Mouse (Mus musculus) layer of hippocampus, postnatal 14 days (tissue): Measurements from ENCODE around the gene Prph. TPM values are rescaled to one million over a fixed set of nuclear protein-coding genes. Genes with fewer than 3 reads are reported as not detected.
"Not testable (repeated sequence)": the region's sequence is repeated elsewhere in the genome, so short reads cannot be mapped to it uniquely, and the experiment has no call there.

Experiments used
- DNase-seq, 2 experiments: peaks; one replicate each; pipeline ENCODE4 v3.0.0; 2021 to 2022; ENCODE audit warnings: low spot score in 2 of 2, mixed read lengths in 1 of 2
- total RNA-seq, 2 experiments: library from RNA; stranded (reverse); gene quantifications; 2 replicates each; pipeline ENCODE4 v1.2.3; 2021

The Prph gene
- total RNA-seq, 2 experiments from 2014 or later = 3.7 to 5.1 TPM

DNA sequence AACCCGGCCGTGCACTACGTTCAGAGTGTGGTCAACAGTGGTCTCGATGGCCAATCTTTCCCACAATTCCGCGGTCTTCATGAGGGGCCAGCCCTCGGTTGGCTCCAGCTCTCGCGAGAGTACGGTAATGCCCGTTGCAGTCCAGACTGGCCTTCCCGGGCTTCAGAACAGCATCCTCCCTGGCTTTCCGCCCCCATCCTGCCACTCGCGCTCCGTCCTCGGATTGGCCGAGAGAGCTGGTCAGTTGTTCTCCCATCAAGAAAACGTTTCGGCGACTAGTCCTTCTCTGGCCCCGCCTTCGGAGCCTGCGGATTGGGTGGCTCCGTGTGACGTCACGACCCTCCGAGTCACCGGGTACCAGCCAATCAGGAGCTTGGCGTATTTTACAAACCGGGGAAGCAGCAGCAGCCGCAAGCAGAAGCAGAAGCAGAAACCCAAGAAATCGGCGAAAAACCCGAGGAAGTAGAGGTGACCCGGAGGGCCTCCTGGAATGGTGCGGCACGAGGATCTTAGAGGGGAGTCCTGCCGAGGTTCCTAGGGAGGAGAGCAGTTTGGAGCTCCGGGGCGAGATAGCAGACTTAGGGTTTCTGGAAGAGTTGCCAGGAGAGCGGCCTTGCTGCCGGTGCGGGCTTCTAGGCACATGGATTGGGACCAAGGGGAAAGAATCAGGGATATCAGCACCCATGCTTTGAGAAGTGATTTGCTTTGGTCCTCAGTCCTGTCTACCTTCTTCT is 19.8 kb downstream of the Prph start:
- DNase-seq = peak; percentile 98 to 99

DNA sequence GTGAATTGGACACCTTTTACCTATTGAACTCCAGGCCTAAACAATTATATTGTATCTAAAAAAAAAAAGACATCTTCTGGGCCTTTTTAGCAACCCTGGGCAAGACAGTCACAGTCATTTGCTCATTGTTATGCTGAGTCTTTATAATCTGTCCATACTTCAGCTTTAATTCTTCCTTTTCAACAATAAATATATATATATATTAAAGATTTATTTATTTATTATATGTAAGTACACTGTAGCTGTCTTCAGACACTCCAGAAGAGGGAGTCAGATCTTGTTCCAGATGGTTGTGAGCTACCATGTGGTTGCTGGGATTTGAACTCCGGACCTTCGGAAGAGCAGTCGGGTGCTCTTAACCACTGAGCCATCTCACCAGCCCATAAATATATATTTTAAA is 21.0 kb downstream of the Prph start:
- DNase-seq = not testable (repeated sequence)

DNA sequence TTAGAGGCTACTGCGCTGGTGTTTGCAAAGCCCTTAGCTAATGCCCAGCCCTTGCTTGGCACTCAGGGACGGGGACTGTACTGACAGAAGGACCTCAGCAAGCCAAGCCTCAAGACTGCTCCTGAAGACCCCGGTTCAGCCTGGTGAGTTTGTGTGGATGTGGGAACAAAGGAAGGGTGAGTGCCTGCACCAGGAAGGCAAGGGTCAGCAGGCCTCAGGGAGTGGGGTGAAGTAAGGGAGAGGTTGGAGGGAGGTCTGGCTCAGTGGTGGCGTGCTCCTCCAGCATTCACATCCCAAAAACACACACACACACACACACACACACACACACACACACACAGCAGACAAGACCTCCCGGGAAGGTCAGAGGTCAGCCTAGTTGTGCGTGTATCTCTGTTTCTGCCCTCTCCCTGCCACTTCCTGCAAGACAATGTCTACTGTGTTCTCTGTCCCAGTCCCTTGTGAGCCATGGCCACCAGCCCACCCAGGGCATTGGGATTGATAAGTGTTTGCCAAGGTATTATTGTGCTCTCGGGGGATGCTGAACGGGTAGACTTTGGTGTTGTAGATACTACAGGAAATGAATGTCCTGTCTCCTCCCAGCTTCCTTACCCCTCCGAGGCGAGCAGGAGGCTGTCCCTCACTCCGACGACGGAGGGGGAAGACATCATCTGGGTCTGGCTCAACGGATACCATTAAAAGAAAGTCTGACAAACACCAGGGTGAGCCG is 23.4 kb downstream of the Prph start:
- DNase-seq = no peak

DNA sequence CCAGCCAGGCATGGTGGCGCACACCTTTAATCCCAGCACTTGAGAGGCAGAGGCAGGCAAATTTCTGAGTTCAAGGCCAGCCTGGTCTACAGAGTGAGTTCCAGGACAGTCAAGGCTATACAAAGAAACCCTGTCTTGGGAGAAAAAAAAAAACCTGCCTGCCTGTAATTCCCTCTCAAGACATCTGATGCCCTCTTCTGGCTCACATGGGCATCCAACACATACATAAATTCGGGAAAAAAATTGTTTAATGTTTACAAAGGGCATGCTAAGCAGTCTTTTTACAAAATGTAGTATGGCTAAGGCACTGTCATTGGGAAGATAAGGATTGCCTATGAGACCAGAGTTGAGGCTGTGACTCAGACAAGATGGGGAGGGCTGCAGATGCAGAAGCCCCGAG is 24.8 kb downstream of the Prph start:
- DNase-seq = no peak

DNA sequence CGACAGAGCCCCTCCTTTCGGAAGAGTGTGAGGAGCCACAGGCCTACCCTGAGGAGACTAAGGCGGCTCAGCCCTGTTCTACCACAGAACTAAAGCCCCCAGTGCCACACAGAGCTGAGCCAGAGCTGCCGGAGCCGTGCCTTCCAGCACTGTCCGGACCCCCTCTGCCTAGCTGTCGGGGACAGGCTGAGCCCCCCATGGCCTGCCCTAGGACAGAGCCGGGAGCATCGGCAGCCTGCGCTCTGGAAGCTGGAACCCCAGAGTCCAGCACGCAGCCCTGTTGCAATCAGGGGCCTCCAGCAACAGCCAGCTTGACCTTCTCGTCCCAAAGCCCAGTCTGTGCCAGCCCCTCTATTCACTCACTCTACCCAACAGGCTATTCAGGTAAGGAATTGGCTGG is 27.3 kb downstream of the Prph start:
- no peak for DNase-seq

DNA sequence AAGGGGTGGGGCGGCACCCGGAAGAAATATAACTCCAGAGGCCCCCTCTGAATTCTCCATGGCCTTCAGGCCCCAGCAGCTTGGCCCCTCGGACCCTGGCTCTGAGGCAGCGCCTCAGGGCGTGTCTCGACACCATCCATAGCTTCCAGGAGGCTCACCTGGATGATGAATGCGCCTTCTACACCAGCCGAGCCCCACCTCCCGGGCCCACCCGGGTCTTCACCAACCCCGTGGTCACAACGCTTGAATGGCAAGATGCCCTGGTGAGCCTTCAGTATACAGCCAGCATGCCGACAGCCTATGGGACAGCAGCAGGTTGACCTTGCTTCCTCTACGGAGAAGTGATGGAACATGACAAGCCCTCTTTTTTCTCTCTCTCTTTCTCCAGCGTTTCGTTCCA is 27.9 kb downstream of the Prph start:
- no peak for DNase-seq

DNA sequence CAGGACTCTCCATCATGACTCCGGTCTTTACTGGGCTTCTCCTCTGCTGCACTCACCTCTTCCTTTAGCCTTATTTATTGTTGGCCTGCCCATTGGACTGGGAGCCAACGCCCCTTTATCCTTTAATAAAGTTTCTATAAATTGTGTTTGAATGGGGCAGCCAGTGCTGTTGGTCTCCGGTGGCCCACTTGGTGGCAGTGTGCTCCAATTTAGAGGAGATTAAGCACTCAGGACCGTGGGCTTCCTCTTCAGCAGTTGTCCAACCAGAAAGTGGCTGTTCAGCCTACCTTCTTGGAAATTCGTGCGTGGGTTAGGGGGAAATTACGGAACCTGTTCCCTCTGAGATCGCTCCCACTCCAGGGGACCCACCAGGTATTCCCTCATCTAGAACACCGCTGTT is 28.3 kb downstream of the Prph start:
- DNase-seq = peak in 1 of 2 experiments; percentile 49

DNA sequence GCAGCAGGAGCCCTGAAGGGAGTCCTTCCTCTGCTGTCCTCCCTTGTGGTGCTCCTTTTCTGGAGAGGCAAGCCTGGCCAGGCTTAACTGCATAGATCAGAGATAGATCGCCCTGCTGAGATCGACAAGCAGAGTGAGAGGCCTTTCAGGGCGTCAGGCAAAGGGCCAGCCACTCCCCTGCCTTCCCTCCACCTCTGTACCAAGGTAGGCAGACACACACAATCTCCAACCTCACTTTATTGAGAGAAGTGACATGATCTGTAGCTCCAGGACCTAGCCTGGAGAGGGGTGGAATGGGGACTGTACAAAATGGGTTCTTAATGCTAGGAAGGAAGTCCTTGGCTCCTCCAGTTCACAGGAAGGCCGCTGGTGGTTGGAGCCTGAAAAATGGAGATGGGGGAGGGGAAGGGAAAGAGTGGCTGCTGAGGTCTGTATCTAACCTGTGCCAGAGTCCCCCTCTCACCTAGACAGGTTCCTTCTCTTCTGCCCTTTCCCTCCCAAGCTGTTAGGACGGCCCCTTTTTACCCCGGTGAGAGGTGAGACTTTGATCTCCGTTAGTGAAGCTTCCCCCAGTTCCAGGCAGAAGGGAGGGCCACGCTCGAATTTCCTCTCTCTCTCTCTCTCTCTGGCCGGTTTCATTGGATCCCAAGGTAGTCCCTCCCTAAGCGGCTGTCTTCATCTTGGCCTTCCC is 29.0 kb downstream of the Prph start:
- DNase-seq = no peak

DNA sequence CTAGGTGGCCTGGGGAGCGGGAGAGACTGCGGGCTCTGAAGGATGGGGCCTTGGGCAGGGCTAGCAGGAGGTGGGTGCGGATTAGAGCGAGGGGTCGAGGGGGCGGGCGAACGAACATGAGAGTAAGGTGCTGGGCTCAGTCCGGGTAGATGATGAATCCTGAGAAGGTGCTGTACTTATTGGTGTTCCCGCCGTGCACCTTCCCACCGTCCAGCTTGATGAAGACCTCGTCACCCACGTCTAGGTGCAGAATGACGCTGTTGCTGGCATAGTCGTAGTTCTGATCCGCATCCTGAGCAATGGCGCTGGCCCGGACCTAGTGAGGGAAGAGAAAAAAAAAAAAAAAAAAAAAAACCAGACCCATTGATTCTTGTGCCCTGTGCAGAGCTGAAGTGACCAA is 29.6 kb downstream of the Prph start:
- no peak for DNase-seq

DNA sequence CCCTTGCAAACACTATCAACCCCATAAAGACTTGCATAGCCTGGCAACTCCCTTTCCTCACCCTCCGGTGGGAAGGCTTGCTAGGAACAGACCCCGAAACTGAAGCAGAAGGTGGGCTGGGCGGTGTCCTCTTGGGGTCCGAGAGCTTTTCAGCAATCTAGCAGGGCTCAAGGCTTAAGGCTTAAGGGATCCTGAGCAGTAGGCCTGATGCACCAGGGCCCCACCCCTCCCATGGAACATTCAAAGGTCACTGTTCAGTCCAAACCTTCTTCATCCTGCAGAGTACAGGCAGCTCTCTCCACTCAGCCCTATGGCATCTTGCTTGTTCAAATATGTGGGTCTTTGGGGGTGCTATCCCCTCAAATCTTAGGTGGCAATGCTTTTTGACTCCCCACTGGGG is 31.0 kb downstream of the Prph start:
- DNase-seq = no peak

DNA sequence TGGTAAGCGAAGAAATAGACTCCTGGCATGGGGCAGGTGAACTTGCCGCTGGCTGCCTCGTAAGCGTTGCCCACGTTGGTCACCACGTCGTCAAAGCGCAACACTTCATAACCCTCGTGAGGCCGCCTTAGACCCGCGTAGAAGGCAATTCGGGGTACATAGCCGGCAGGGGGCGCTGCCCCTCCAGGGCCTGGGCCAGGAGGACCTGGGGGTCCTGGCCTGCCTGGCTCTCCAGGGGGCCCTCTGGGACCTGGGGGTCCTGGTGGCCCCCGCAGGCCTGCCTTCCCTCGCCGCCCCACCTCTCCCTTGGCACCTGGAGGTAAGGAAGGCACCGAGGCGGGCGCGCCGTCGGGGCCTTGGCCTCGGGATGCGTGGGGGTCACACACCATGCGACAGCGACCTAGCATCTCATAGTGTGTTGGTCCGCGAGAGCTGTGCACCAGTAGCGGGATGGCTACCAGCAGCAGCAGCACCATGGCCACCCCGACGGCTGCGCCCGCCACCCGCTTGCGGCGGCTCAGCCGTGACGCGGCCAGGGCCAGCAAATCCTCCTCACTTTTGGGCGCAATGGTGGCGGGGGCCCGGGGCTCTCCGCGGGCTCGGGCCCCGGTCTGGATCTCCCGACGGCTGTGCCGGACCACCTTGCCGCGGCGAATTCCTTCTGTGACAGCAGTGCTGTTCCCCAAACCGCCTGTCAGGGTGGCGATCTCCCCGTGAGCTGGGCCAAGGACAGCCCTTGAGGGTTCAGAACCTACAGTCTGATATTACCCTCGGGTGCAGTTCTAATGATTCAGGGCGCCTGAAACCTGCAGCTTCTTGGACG is 32.5 kb downstream of the Prph start, which contains the start of gene C1ql4:
C1ql4 (minus strand) TSS at position 565 of the 823 bp plus-strand sequence.
- DNase-seq = no peak

DNA sequence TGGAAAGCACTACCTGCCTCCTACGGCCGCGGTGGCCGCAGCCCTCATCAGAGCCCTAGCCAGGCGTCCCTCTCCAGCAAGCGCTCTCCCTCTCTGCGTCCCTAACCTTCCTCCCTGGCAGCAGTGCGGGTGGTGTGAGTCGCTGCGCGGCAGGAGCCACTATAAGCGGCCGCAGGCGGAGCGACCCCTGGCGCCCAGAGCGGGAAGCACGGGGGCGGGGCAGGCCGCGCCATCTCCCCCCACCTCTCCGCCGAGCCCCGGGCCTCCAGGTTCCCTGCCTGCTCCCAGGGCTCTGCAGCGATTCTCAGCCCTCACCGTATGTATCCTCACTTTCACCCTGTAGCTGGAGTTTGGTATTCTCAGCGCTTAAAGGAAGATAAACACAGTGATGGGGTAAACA is 33.3 kb downstream of the Prph start:
- peak in 1 of 2 experiments; percentile 29 for DNase-seq

DNA sequence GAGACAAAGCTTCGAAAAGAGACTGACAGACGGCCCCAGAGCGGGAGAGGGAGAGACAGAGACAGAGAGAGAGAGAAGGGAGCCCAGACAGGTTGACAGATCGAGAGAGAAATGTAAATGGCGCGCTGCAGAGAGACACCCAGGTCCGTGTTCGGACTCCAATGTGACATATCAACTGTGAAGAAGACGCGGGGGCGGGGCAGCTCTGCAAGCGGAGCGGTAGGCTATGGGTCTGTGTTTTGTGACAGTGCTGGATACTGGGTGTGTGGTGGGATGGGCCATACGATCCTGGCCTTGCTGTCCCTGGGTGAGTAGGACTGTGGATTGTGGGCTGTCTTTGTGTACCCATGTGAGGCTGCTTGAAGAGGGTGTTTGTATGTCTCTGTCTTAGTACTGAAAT is 34.1 kb downstream of the Prph start:
- no peak for DNase-seq

DNA sequence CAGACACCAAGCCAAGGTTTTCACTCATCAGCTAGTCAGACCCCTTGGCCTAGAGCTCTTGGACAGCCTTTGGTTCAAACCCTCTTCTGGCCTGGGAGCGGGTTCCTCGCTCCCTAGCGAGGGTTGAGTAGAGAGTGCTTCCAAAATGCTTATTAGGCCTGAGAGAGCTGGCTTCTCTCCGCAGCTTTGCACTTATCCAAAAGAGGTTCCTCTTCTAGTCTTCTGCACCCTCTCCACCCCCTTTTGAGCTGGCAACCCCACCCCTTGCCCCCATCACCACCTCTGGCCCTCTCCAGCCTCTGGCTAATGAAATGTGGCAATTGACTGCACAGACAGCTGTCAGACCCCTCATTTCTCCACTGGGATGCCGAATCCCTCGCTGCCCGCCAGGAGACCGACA is 37.9 kb downstream of the Prph start, which contains the start of gene Dnajc22:
Dnajc22 (plus strand) TSS at position 301 of the 400 bp plus-strand sequence.
- DNase-seq = no peak

DNA sequence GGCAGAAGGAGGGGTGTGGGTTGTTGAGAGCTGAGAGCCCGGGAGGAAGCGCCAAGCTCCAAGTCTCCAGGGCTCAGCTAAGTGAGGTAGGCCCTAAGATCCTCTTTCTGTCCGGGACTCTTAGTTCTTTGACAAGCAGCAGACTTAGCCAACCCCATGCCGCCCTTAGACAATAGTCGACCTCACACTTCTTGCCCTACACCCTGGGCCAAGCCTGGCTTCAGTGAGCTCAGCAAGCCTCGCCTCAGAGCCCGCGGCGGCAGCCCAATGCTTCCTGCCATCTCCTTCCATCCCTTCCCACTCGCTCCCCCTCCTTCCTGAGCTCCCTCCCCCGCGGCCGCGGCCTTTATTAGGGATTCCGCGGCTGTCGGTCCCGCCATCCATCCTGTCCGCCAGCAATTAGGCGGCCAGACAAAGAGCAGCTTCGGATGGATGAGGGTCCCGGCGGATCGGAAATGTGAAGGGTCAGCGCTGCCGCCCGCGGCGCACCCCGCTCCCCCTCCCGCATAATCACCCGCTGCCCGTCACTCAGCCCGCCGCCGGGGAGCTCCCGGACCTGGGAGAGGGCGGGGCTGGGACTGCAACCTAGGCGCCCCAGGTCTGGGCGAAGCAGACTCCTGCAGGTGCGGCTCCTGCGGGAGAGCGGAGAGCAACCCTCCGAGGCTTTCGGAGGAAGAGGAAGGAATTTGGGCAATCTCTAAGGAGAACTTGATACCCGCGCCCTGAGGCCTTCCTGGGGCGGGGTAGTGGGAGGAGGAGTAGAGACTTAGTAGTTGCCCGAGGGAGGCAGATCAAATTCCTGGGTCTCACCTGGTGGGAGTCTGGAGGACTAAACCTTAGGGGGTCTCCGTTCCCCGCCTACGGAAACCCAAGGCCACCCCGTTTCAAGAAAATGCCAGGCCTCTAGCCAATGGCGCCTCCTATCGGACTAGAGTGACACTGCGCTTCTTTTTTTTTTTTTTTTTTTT is 38.6 kb downstream of the Prph start:
- peak; percentile 23 to 31 for DNase-seq

DNA sequence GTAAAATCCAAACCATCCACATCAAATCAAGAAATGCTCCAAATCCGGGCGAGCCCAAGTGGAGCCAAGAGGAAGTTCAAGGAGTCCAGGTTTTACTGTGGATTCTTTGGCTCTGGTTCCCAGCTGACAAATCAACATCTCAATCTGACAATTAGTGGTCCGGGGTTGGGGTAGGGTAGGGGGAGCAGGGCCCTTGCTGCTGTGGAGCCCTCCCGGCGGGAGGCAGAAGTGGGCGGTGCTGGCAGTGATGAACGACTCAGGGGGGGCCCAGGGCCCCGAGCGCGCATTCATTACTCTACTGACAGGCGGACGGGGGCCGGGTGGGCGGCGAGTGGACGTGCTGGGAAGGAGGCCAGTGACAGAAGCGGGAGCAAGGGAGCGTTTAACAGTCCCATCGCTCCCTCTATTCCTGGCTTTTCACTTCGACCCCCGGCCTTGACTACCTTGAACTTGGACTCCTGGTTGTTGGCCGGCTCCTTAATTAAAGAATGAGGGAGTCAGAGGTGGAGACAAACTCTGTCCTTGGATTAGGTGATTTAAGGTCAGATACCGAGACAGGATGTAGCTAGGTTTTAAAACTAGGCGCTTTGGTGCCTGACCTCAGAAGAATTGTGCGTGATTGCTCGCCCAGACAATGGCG is 39.8 kb downstream of the Prph start:
- peak in 1 of 2 experiments; percentile 43 for DNase-seq

DNA sequence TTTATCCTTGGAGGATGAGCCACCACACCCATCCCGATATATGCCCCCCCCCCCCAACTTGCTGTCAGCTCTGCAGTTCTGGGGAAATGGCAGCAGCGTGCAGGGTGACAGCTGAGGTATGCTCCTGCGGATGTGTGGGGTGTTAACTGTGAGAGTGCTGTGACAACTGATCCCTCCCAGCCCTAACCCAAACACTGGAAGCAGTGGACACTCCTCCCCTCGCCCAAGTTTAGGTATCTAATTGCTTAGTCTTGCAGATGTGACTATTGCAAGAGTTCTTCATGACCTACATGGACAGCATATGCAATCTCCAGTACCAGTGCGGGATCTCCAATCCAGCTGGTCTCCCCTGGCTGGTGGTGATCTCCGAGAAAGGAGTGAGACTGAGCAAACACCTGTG is 40.4 kb downstream of the Prph start:
- no peak for DNase-seq

DNA sequence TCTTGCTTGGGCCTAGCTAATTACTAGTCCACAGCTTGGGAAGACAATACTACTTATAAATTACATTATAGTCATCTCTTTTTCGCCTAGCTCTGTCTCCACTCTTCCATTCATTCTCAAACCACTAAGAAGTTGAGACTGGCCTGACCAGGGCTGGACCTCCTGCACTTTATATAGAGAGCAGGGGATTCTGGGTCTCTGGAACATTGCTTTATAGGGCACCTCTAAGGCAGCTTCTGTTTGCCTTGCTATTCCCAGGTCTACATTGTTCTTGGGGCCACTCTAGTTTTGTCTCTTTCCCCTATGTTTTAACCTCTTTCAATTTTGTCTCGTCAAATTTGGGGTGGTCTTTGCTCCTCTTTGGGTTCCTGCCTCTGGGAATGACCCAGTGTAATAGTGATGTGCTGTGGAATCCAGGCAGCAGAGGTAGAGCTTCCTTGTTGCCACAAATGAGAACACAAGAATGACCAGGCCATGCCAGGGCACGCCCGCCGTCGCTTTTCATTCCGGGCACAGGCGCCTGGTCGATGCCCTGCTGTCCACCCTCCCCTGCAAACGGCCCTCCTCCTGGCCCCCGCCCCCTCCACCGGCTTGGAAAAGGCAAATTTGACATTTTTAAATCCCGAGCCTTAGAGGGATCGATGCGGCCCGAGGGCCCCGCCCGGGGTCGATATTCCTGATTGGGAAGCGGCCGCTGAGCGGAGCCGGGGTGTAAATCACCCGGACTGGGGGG is 41.3 kb downstream of the Prph start:
- no peak for DNase-seq
